Mouse (Mus musculus) ES-E14 (cell line): ENCODE data around the gene Cux2. TPM values are rescaled to one million over a fixed set of nuclear protein-coding genes. Genes with fewer than 3 reads are reported as not detected.

Experiments used
- DNase-seq: peaks from one replicate; pipeline ENCODE4 v3.0.0-alpha.2; 2013; ENCODE audit warnings: low read depth, low spot score
- H3K27ac ChIP-seq: 2 replicates; pipeline ENCODE4 v1.5.1; 2012; ENCODE audit warnings: low read depth, mild to moderate bottlenecking, low read length, moderate library complexity, mixed read lengths; ENCODE audit not compliant: poor library complexity, insufficient read depth, severe bottlenecking
- H3K36me3 ChIP-seq: 2 replicates; pipeline ENCODE4 v1.6.1; 2012; ENCODE audit warnings: mild to moderate bottlenecking, low read length, moderate library complexity, mixed read lengths; ENCODE audit not compliant: control insufficient read depth, poor library complexity, insufficient read depth, severe bottlenecking
- H3K4me1 ChIP-seq, 2 experiments: fragments of 150-350 bp in 1 of 2; sonication (generic) in 1 of 2; 2 replicates each; pipeline ENCODE4 v1.6.1; 2012; ENCODE audit warnings: low read length in 2 of 2, mild to moderate bottlenecking in 1 of 2, mixed read lengths in 1 of 2; ENCODE audit not compliant: control insufficient read depth in 2 of 2, insufficient read depth in 2 of 2, poor library complexity in 1 of 2
- H3K4me3 ChIP-seq, 2 experiments: fragments of 150-350 bp in 1 of 2; sonication (generic) in 1 of 2; 2 replicates each; pipeline ENCODE4 v1.5.1; 2012; ENCODE audit warnings: low read length in 2 of 2, low read depth in 1 of 2, mild to moderate bottlenecking in 1 of 2, mixed read lengths in 1 of 2; ENCODE audit not compliant: insufficient read depth in 1 of 2, poor library complexity in 1 of 2, severe bottlenecking in 1 of 2
- H3K9ac ChIP-seq: 2 replicates; pipeline ENCODE4 v1.6.1; 2012; ENCODE audit warnings: low read depth, mild to moderate bottlenecking, low read length, mixed read lengths; ENCODE audit not compliant: poor library complexity, insufficient read depth, severe bottlenecking
- H3K9me3 ChIP-seq: fragments of 150-350 bp; sonication (generic); 2 replicates; pipeline ENCODE4 v1.6.1; 2012; ENCODE audit warnings: low read depth, mild to moderate bottlenecking, low read length; ENCODE audit not compliant: control insufficient read depth, insufficient read depth
- CHD2 ChIP-seq: IDR thresholded peaks from 2 replicates; pipeline ENCODE4 v1.6.1; 2014; ENCODE audit warnings: mild to moderate bottlenecking, low read depth, low read length, inconsistent platforms
- HCFC1 ChIP-seq: IDR thresholded peaks from 2 replicates; pipeline ENCODE4 v1.6.1; 2012; ENCODE audit warnings: low read length, inconsistent platforms, borderline replicate concordance; ENCODE audit not compliant: insufficient read depth
- MAFK ChIP-seq: IDR thresholded peaks from 2 replicates; pipeline ENCODE4 v1.6.1; 2014; ENCODE audit warnings: mild to moderate bottlenecking, low read depth, low read length, inconsistent platforms; ENCODE audit not compliant: insufficient read depth
- ZC3H11A ChIP-seq: IDR thresholded peaks from 2 replicates; pipeline ENCODE4 v1.6.1; 2012; ENCODE audit warnings: low read depth, mild to moderate bottlenecking, inconsistent platforms, low read length, borderline replicate concordance
- ZNF384 ChIP-seq: IDR thresholded peaks from 2 replicates; pipeline ENCODE4 v1.6.1; 2012; ENCODE audit warnings: low read depth, low read length, inconsistent platforms
- in situ Hi-C, 2 experiments: fragments of 600-800 bp; cut with MboI; formaldehyde crosslinking; loops; one replicate each; pipeline ENCODE4 v1.15.1; 2025; ENCODE audit warnings: low sequenced_read_pairs in 2 of 2, inconsistent platforms in 1 of 2; ENCODE audit not compliant: unreplicated experiment in 2 of 2
- total RNA-seq: library from RNA; depleted of rRNA; stranded (reverse); fragments of 300-350 nt; gene quantifications from 2 replicates; pipeline ENCODE4 v1.2.3, GENCODE M21; 2012

Cux2 gene
- total RNA-seq, 1 experiment = 1.8 TPM

GRCm38 (mm10) chr5:121893581-121893980 is 156.3 kb downstream of the Cux2 start:
- Histone ChIP-seq H3K27ac (no peak overlapping the region), H3K4me3 (no peak overlapping the region), H3K9ac (no peak overlapping the region), H3K36me3 (no peaks in the 10 kb centered on the region), H3K9me3 (no peaks in the 10 kb centered on the region), H3K4me1 (peaks cover 3 to 11% of the 10 kb centered on the region in 2 experiments; a peak in 2 of 4 replicates)
- in situ Hi-C loops = no loop called here
- TF ChIP-seq ZC3H11A (no peak), MAFK (no peak), ZNF384 (no peak), HCFC1 (no peak), CHD2 (no peak)
- DNase-seq = no peak

DNA sequence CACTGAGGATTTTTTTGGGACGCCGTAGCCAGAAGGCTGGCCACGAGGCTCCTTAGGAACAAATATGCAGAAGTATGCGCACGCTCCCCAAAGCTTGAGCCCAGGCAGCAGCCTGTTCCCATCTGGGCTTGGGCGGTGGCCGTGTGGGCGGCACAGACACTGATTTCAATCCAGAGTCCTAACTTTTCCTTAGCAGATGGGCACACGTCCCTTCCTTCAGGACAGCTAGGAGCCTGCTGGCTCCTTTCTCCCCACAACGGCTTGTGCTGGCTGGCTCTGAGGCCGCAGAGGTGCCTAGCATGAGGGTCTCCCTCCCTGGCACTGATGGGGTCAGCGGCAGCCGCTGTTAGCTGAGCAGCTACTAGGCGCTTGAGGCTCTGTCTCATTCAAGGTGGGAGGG is 157.6 kb downstream of the Cux2 start:
- in situ Hi-C loops = no loop called here
- Histone ChIP-seq H3K9me3 (no peaks in the 10 kb centered on the region), H3K9ac (no peak overlapping the region), H3K4me1 (peaks cover 3 to 11% of the 10 kb centered on the region in 2 experiments; a peak in 2 of 4 replicates), H3K36me3 (no peaks in the 10 kb centered on the region), H3K27ac (no peak overlapping the region), H3K4me3 (no peak overlapping the region; a peak in 1 of 4 replicates)
- DNase-seq = no peak
- TF ChIP-seq MAFK (no peak), HCFC1 (no peak), ZC3H11A (no peak), CHD2 (no peak), ZNF384 (no peak)

GRCm38 (mm10) chr5:121890925-121891324 is 159.0 kb downstream of the Cux2 start:
- no peak for DNase-seq
- in situ Hi-C loops = no loop called here
- Histone ChIP-seq H3K36me3 (no peaks in the 10 kb centered on the region), H3K4me3 (no peak overlapping the region), H3K27ac (no peak overlapping the region), H3K9ac (no peak overlapping the region), H3K9me3 (no peaks in the 10 kb centered on the region), H3K4me1 (peaks cover 3 to 10% of the 10 kb centered on the region in 2 experiments; a peak in 2 of 4 replicates)
- TF ChIP-seq HCFC1 (no peak), ZNF384 (no peak)

DNA sequence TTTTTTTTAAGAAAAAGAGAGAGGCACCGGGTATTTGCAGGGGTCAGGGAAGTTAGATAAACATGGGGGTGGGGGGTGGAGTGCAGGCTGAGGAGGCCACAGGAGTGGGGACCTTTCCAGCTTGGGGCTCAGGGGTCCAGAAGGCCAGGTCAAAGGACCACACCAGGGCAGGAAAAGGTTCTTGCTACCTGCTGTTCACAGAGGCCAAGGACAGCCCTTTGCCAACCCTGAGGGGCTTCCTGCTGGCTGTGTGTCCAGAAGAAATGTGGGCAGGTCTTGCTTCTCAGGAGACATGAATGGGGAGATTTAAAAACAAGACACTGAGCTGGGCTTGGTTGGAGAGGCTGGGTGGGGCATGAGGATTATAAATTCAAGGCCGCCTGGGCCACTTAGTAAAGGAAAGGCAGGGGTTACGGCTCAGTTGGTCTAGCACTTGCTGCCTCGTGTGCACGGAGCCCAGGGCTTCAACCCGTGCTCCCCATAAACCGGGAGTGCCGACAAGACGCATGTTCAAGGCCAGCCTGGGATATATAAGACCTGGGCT is 160.0 kb downstream of the Cux2 start:
- Histone ChIP-seq H3K4me3 (no peak overlapping the region), H3K9me3 (no peaks in the 10 kb centered on the region), H3K9ac (no peak overlapping the region), H3K36me3 (no peaks in the 10 kb centered on the region), H3K27ac (no peak overlapping the region), H3K4me1 (peaks cover 0 to 5% of the 10 kb centered on the region in 2 experiments; a peak in 2 of 4 replicates)
- TF ChIP-seq MAFK = no peak
- in situ Hi-C loops = no loop called here
- no peak for DNase-seq

- no peak for DNase-seq
- no peaks in the 10 kb centered on the region for H3K9me3 ChIP-seq
- no peaks in the 10 kb centered on the region for H3K36me3 ChIP-seq
- H3K4me3 ChIP-seq = no peak overlapping the region
- in situ Hi-C loops = no loop called here
- no peak overlapping the region for H3K27ac ChIP-seq
- peaks cover 0 to 5% of the 10 kb centered on the region in 2 experiments; a peak in 2 of 4 replicates for H3K4me1 ChIP-seq
- H3K9ac ChIP-seq = no peak overlapping the region
- no peak for TF ChIP-seq ZC3H11A
- TF ChIP-seq HCFC1 = no peak
- no peak for TF ChIP-seq MAFK
- no peak; the same call in 1 of the 2 replicates for TF ChIP-seq ZNF384
- no peak for TF ChIP-seq CHD2
These were observed 160.5 kb downstream of the Cux2 start for GRCm38 (mm10) chr5:121889375-121889774.
